Mouse (Mus musculus) midbrain, embryonic 13.5 days (tissue): ENCODE measurements around the gene Slc26a10. TPM values are rescaled to one million over a fixed set of nuclear protein-coding genes. Genes with fewer than 3 reads are reported as not detected.
A peak's percentile ranks its signal among the peaks of the same experiment; 100 is the strongest.

Experiments
- ATAC-seq: fragments of 200-750 bp; cut with Nextera tagmentation; 2 replicates; pipeline ENCODE4 v1.8.0; 2017; ENCODE audit warnings: mild to moderate bottlenecking, moderate TSS enrichment, moderate library complexity
- H3K27ac ChIP-seq: fragments of 300-500 bp; sonication (generic); 2 replicates; pipeline ENCODE4 v1.5.1; 2015; ENCODE audit warnings: inconsistent platforms, mild to moderate bottlenecking, moderate library complexity
- H3K27me3 ChIP-seq: fragments of 300-500 bp; sonication (generic); 2 replicates; pipeline ENCODE4 v1.6.1; 2015; ENCODE audit warnings: mild to moderate bottlenecking, inconsistent platforms
- H3K36me3 ChIP-seq: fragments of 300-500 bp; sonication (generic); 2 replicates; pipeline ENCODE4 v1.6.1; 2015; ENCODE audit warnings: mild to moderate bottlenecking, inconsistent platforms
- H3K4me1 ChIP-seq: fragments of 300-500 bp; sonication (generic); replicated peaks from 2 replicates; pipeline ENCODE4 v1.6.1; 2015; ENCODE audit warnings: inconsistent platforms
- H3K4me2 ChIP-seq: fragments of 300-500 bp; sonication (generic); replicated peaks from 2 replicates; pipeline ENCODE4 v1.6.1; 2015; ENCODE audit warnings: moderate library complexity, mild to moderate bottlenecking, inconsistent platforms
- H3K4me3 ChIP-seq: fragments of 300-500 bp; sonication (generic); replicated peaks from 2 replicates; pipeline ENCODE4 v1.5.1; 2015; ENCODE audit warnings: mild to moderate bottlenecking, inconsistent platforms
- H3K9ac ChIP-seq: fragments of 300-500 bp; sonication (generic); replicated peaks from 2 replicates; pipeline ENCODE4 v1.6.1; 2015; ENCODE audit warnings: mild to moderate bottlenecking, inconsistent platforms
- H3K9me3 ChIP-seq: fragments of 300-500 bp; sonication (generic); 2 replicates; pipeline ENCODE4 v1.6.1; 2016; ENCODE audit warnings: mild to moderate bottlenecking, inconsistent platforms
- WGBS: fragments of 180-500 bp; shearing (Covaris S2); methylation state at CpG from one replicate; pipeline ENCODE4 v1.1.7; 2015; 5-methylcytosine and 5-hydroxymethylcytosine counted together
- polyA plus RNA-seq: library from polyadenylated mRNA; unstranded; fragments of >200 nt; fragmentation: Nextera tagmentation; extraction: Ambion mirVana; gene quantifications from 2 replicates; pipeline ENCODE4 v1.2.1, GENCODE M21; 2015

Slc26a10 gene
- polyA plus RNA-seq, 1 experiment from 2014 or later: 1.0 TPM

DNA sequence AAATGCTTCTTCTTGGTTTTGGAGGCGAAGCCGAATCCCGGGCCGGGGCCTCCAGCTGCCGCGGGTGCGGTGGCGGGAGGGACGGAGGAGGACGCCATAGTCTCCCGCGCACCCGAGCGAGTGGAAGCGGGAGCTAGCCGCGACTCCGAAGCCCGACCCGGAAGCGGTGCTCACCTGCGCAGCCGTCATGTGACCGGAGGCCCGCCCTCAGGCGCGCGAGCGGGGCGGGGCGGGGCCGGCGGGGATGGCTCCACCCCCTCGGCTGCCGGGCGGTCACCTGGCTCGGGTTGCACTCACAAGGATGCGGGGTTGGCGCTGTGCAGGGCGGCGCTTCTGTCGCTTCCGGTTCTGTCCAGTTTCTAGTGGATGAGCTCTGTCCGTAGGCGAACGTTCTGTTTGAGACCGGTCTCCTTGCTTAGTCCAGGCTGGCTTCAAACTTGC lies 31.0 kb upstream of the Slc26a10 start, which contains the start of gene Pip4k2c:
Gene Pip4k2c (minus strand): TSS at position 172 of the 441 bp plus-strand sequence.
- peaks cover 15% of the 10 kb centered on the region for H3K4me1 ChIP-seq
- H3K4me2 ChIP-seq: peak within 1 kb of the TSS; percentile 81
- peak within 1 kb of the TSS; percentile 68 for H3K4me3 ChIP-seq
- no peaks in the 10 kb centered on the region for H3K27me3 ChIP-seq
- no peak within 1 kb of the TSS for H3K27ac ChIP-seq
- H3K36me3 ChIP-seq: peaks cover 21% of the 10 kb centered on the region
- peak; percentile 96 for ATAC-seq
- WGBS: under 1% methylated on average over 47 of the region's 47 CpGs
- H3K9ac ChIP-seq: peak within 1 kb of the TSS; percentile 81
- no peaks in the 10 kb centered on the region for H3K9me3 ChIP-seq

DNA sequence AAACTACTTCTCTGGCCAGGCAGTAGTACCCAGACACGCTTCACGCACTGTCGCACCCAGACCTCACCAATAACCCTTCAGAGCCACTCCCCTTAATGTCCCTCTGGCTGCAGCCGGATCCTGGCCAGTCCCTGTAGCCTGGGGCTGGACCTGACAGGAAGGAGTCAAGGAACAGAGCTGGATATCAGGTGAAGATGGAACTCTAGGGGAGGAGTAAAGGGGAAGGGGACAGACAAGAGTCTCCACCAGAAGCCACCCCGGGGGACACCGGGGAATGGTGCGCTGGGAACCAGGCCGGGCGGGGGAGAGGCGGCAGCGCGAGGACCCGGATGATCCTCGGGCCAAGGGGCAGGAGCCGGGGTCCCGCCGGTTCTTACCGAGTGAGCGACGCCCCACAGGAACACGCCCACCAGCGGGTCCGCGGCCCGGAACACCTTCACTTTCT lies 30.5 kb upstream of the Slc26a10 start:
- Histone ChIP-seq H3K4me2 (peak overlapping the region; percentile 81), H3K4me1 (peaks cover 15% of the 10 kb centered on the region), H3K4me3 (peak overlapping the region; percentile 68), H3K27me3 (no peaks in the 10 kb centered on the region), H3K9ac (peak overlapping the region; percentile 81), H3K27ac (no peak overlapping the region), H3K36me3 (peaks cover 26% of the 10 kb centered on the region), H3K9me3 (no peaks in the 10 kb centered on the region)
- under 1% methylated on average over 25 of the region's 25 CpGs for WGBS
- peak; percentile 74 for ATAC-seq

DNA sequence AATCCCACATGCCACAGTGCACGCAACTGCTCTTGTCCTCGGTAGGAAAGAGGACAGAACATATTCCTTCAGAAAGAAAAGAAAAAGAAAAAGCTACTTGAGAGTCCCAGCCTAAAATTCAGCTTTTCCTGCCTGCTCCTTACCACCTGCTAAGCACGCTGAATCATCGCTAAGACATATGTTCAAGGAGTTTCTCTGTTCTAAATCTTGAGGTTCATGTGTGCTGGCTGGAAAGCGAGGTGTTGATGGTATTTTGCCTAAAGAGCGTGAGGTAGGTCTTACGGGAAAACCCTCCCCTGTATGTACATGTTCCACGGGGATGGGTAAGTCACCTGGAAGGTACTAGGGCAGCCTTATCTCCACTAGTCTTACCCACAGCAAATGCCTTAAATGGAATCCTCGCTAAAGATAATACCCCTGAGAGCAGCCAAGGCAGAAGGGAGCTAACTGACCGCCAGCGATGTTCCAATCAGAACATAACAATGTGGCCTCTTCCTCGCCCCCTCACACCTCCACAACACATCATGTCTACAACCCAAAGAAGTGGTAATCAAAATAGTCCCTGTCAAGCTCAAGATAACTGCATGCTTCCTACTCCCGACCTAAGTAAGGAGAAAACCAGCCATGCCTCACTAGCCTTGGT lies 29.6 kb upstream of the Slc26a10 start:
- Histone ChIP-seq H3K27ac (no peak overlapping the region), H3K36me3 (peaks cover 35% of the 10 kb centered on the region), H3K4me2 (peak overlapping the region; percentile 81), H3K27me3 (no peaks in the 10 kb centered on the region), H3K9me3 (no peaks in the 10 kb centered on the region), H3K9ac (no peak overlapping the region), H3K4me3 (peak overlapping the region; percentile 68), H3K4me1 (peaks cover 15% of the 10 kb centered on the region)
- no peak for ATAC-seq
- WGBS: 89% methylated on average over 13 of the region's 13 CpGs

DNA sequence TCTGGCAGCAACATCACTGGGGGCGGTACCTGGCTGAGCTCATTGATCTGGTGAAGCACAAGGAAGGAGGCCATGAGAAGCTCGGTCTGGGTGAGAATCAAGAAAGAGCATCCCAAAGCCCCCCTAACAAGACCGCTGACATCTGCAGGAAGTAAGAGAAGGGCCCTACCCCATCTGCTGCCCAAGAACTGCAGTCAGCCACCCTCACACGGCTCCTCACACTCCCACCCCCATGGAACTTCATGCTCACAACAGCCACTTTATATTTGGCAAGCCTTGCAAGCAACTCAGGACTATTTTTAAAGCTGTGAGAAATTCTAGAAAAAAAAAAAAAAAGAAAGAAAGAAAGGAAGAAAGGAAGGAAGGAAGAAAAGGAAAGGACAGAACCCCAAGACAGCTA lies 28.5 kb upstream of the Slc26a10 start:
- Histone ChIP-seq H3K27ac (no peak overlapping the region), H3K9me3 (no peaks in the 10 kb centered on the region), H3K9ac (0 out of 2 replicates have a peak overlapping the region, but pooled peaks have one; percentile 32), H3K4me2 (no peak overlapping the region), H3K27me3 (no peaks in the 10 kb centered on the region), H3K4me1 (peaks cover 15% of the 10 kb centered on the region), H3K4me3 (no peak overlapping the region), H3K36me3 (peaks cover 46% of the 10 kb centered on the region)
- ATAC-seq: no peak
- 86% methylated on average over 4 of the region's 4 CpGs for WGBS

DNA sequence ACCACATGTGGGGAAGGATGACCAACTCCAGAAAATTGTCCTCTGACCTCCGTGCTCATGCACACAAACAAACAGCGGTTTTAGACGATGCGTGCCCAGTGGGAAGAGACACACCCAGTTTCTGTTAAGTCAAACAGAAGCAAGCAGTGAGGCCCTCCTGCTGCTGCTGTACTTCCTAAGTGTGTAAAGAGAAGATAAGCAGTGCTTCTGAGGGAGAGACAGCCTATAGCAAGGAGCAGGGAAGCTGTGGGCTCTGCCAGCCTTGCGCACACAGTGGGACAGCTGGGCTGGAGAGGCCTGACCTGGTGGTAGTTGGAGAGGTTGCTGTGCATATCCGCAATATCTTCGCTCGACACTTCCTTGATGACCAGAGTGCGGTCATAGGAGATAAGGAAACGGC lies 24.9 kb upstream of the Slc26a10 start:
- H3K4me1 ChIP-seq: peaks cover 9% of the 10 kb centered on the region
- no peak overlapping the region for H3K4me2 ChIP-seq
- WGBS: 90% methylated on average over 10 of the region's 10 CpGs
- H3K4me3 ChIP-seq: no peak overlapping the region
- H3K27ac ChIP-seq: no peak overlapping the region
- no peaks in the 10 kb centered on the region for H3K9me3 ChIP-seq
- H3K36me3 ChIP-seq: peaks cover 79% of the 10 kb centered on the region
- no peak for ATAC-seq
- no peak overlapping the region for H3K9ac ChIP-seq
- no peaks in the 10 kb centered on the region for H3K27me3 ChIP-seq

DNA sequence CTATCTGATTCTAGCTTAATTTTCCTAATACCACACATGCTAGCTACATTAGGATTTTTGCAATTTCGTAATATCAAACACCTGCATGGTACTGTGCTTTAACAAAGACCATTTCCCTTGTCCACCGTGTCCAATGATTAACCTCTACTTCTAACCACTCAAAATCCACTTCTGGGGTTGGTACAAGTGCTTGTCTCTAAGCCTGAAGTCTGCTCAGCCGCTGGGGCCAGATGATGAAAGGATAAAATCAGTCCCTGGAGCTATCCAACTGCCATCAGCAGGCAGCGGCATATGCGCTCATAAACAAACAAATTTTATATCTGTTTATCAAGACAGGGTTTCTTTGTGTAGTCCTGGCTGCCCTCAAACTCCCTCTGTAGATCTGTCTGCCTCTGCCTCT lies 24.1 kb upstream of the Slc26a10 start:
- Histone ChIP-seq H3K36me3 (peaks cover 87% of the 10 kb centered on the region), H3K9ac (no peak overlapping the region), H3K4me1 (peaks cover under 1% of the 10 kb centered on the region), H3K27ac (no peak overlapping the region), H3K4me2 (no peak overlapping the region), H3K9me3 (no peaks in the 10 kb centered on the region), H3K4me3 (no peak overlapping the region), H3K27me3 (no peaks in the 10 kb centered on the region)
- 92% methylated on average over 5 of the region's 5 CpGs for WGBS
- ATAC-seq: no peak

DNA sequence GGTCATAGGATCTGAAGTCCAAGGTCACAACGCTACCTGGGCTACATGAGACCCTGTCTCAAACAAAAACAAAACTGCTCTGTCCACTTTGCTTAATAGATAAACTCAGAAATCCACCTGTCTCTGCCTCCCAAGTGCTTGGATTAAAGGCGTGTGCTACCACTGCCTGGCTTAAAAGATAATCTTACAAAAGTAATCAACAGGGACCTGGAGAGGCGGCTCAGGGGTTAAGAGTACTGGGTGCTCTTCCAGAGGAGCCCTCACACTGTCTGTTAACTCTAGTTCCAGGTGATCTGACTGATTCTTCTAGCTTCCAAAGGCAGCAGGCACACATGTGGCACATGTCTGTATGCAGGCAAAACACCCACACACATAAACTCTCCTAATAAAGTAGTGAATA lies 22.7 kb upstream of the Slc26a10 start:
- Histone ChIP-seq H3K4me2 (no peak overlapping the region), H3K9ac (no peak overlapping the region), H3K4me3 (no peak overlapping the region), H3K27ac (no peak overlapping the region), H3K27me3 (no peaks in the 10 kb centered on the region), H3K9me3 (no peaks in the 10 kb centered on the region), H3K36me3 (peaks cover 95% of the 10 kb centered on the region), H3K4me1 (no peaks in the 10 kb centered on the region)
- ATAC-seq: no peak
- WGBS: 90% methylated on average over 3 of the region's 3 CpGs

DNA sequence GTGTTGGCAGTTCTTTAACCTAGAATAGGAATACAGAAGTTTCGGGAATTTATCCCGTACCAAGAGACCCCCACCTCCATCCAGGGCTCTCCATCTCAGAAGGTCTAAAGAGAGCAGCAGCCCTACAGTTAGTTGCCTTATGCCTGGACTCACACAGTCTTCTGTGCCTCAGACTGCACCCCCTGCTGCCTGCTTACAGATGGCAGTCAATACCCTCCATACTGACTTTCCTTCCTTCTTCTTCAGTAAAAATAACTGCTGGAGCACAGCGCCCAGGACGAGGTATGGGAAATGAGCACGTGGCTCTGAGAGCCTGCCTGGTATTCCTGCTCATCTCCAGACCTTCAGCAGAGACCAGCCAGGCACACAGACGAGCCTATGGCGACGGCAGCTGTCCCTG lies 19.8 kb upstream of the Slc26a10 start:
- 86% methylated on average over 8 of the region's 8 CpGs for WGBS
- no peaks in the 10 kb centered on the region for H3K9me3 ChIP-seq
- no peaks in the 10 kb centered on the region for H3K27me3 ChIP-seq
- H3K36me3 ChIP-seq: peaks cover 73% of the 10 kb centered on the region
- peaks cover 10% of the 10 kb centered on the region for H3K4me1 ChIP-seq
- no peak overlapping the region for H3K27ac ChIP-seq
- H3K4me2 ChIP-seq: no peak overlapping the region
- no peak for ATAC-seq
- H3K4me3 ChIP-seq: no peak overlapping the region
- no peak overlapping the region for H3K9ac ChIP-seq

DNA sequence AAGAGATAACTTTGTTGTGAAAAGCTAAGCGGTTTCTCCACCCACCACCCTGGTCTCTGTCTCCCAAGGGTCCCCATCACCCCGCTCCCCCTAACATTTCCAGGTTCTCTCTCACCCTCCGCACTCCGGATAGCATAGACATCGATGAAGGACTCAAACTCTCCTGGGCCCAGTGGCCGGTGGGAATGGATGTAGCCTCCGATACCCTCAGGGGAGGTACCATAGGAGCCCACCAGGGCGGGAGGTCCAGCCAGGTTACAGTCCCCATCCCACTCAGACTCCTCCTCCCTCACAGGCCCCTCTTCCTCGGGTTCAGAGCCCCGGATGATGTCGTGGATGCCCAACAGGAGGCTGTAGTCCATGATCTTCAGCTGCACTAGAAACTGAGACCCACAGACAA lies 19.0 kb upstream of the Slc26a10 start:
- H3K4me2 ChIP-seq: no peak overlapping the region
- no peaks in the 10 kb centered on the region for H3K27me3 ChIP-seq
- H3K9ac ChIP-seq: no peak overlapping the region
- H3K4me1 ChIP-seq: peaks cover 17% of the 10 kb centered on the region
- no peak for ATAC-seq
- no peak overlapping the region for H3K27ac ChIP-seq
- no peak overlapping the region for H3K4me3 ChIP-seq
- no peaks in the 10 kb centered on the region for H3K9me3 ChIP-seq
- WGBS: 86% methylated on average over 11 of the region's 11 CpGs
- peaks cover 65% of the 10 kb centered on the region for H3K36me3 ChIP-seq

DNA sequence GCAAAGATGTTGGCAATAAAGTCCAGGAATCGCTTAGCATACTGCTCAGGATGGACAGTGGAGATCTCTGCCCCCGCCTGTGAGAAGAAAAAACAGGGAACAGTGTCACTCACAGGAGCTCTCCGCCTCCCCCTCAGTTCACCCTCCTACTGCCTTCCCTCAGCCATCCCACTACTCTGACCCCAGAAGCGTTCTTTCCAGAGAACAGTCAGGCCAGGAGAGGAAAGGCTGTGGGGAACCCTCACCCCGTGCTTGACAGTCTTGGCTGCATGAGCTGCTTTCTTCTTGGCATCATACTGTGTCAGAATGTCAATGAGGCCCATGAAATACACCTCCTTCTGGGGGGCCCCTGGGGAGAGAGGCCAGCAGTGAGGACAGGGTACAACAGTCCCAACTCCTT lies 18.6 kb upstream of the Slc26a10 start:
- 77% methylated on average over 5 of the region's 5 CpGs for WGBS
- Histone ChIP-seq H3K4me1 (peaks cover 21% of the 10 kb centered on the region), H3K27me3 (no peaks in the 10 kb centered on the region), H3K9ac (no peak overlapping the region), H3K4me3 (no peak overlapping the region), H3K4me2 (no peak overlapping the region), H3K9me3 (no peaks in the 10 kb centered on the region), H3K36me3 (peaks cover 61% of the 10 kb centered on the region), H3K27ac (no peak overlapping the region)
- ATAC-seq: no peak

DNA sequence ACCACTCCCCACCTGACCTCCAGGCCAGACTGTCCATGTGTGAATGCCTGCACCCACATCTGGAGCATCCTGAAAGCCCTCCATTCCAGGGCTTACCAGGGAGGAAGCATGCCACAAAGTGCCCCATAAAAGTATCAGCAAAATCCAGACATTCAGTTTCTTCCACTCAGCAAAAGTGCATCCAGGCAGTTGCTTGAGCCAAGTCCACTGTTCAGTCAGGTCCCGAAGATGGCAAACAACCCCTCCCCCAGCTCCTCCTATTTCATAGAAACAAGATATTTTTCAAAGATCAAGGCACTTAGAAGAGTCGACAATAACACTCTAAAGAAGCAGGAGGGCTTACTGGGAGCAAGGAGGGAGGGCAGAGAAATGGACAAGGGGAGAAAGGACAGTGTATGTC lies 18.0 kb upstream of the Slc26a10 start:
- H3K4me2 ChIP-seq: no peak overlapping the region
- no peak overlapping the region for H3K9ac ChIP-seq
- H3K4me1 ChIP-seq: peaks cover 23% of the 10 kb centered on the region
- no peak overlapping the region for H3K4me3 ChIP-seq
- 76% methylated on average over 2 of the region's 2 CpGs for WGBS
- no peak for ATAC-seq
- H3K9me3 ChIP-seq: no peaks in the 10 kb centered on the region
- no peaks in the 10 kb centered on the region for H3K27me3 ChIP-seq
- no peak overlapping the region for H3K27ac ChIP-seq
- H3K36me3 ChIP-seq: peaks cover 56% of the 10 kb centered on the region

DNA sequence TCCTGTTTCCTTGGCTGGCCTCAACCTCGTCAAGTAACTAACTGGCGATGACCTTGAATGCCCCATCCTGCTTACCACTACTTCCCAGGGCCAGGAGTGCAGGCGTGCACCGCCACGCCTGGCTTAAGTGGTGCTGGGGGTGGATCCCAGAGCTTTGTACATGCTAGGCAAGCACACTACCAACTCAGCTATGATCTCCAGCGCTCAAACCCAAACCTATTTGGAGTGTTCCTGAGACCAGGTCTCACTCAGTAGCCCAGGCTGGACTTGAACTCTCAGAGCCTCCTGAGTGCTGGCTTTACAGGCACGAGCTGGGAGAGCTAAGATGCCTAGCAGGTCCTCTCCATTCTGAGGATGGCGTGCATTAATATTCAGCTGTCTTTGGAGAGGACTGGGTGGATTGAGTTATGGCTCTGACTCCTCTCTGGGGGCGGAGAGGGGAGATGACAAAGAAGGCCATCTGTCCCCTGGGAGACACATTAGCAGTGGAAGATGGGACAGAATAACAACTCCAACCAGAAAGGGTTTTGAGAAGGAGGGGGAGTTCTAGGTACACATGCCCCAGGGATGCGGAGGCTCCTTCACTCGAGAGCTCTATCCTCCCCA lies 17.2 kb upstream of the Slc26a10 start:
- Histone ChIP-seq H3K27me3 (no peaks in the 10 kb centered on the region), H3K9me3 (no peaks in the 10 kb centered on the region), H3K4me2 (no peak overlapping the region), H3K9ac (no peak overlapping the region), H3K4me1 (peaks cover 30% of the 10 kb centered on the region), H3K36me3 (peaks cover 53% of the 10 kb centered on the region), H3K4me3 (no peak overlapping the region), H3K27ac (no peak overlapping the region)
- ATAC-seq: no peak
- WGBS: 92% methylated on average over 11 of the region's 11 CpGs
